Mouse (Mus musculus): ENCODE results near the gene Col6a3. TPM values are rescaled to one million over a fixed set of nuclear protein-coding genes. Genes with fewer than 3 reads are reported as not detected.

Col6a3 gene
- 2.9 and 5.5 TPM in 2 replicates for polyA plus RNA-seq (2014; fragmentation: Nextera tagmentation; extraction: Ambion mirVana)

DNA sequence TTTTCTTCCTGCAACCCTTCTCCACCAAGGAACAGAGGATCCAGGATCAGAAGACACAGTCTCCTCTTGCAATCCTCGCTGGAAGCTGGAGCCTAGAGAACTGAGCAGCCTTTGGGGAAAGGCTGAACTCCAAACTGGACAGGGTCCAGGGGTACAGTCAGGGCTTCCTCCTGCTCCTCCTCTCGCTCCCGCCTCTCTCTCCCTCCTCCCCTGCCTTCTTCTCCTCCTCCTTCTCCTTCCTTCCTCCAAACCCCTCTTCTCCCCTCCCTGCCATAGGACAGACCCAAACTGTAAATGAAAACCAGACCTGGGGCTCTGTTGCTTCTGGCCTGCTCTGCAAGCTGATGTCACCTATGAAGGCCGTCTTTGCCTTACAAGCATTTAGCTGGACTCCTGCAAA is at the start of gene Col6a3:
TSS of gene Col6a3 (minus strand) at position 136 of the 400 bp plus-strand sequence.
- Histone ChIP-seq H3K27me3 (replicated peaks; ENCODE audit: control insufficient read depth, insufficient read depth, low read length) (no peaks in the 10 kb centered on the region), H3K4me2 (ENCODE audit: low read length) (no peak within 1 kb of the TSS), H3K4me3 (ENCODE audit: low read depth, low read length) (no peak within 1 kb of the TSS), H3K9ac (ENCODE audit: low read length) (no peak within 1 kb of the TSS), H3K4me1 (ENCODE audit: control insufficient read depth, insufficient read depth, low read length) (no peaks in the 10 kb centered on the region; the same call in 1 of the 2 replicates), H3K36me3 (ENCODE audit: control insufficient read depth, insufficient read depth, low read length) (no peaks in the 10 kb centered on the region), H3K9me3 (replicated peaks; ENCODE audit: control insufficient read depth, low read length) (no peaks in the 10 kb centered on the region), H3K27ac (ENCODE audit: low read depth, low read length) (no peak within 1 kb of the TSS)
- DNase-seq (ENCODE audit: low spot score) = no peak
- no peak for ATAC-seq
- WGBS = 50% methylated on average over 4 of the region's 4 CpGs

DNA sequence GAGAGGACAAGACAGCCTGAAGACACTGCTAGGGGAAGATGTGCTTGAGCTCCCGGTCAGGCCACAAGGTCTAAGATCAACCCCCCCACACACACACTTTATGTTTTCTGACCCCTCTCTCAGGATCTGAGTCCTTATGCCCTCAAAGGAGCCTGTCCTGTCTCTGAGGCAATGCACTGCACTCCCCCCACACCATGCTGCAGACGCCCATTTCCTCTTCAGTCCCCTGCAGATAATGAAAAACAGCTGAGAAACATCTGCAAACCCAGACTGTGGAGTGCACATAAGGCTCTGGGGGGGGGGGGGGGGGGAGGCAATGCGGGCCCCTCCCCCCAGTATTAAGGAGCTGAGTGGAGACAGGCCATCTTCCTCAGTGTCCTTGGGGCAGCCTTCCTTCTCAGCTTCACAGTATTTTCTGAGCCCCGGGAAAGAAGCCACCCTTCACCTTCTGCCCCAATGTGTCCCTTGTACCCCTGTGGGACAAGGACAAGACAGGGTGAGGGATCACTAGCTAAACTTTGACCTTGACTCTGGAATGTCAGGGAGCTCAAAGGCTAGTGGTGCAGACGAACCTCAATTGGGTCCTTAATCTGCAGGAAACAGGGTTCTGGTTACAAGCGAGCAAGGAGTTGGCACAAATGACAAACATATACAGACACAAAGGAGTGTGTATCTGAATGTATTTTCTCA is 42.1 kb upstream of the Col6a3 start:
- Histone ChIP-seq H3K9ac (ENCODE audit: low read length) (no peak overlapping the region), H3K36me3 (ENCODE audit: control insufficient read depth, insufficient read depth, low read length) (no peaks in the 10 kb centered on the region), H3K27ac (ENCODE audit: low read depth, low read length) (no peak overlapping the region), H3K4me1 (ENCODE audit: control insufficient read depth, insufficient read depth, low read length) (no peaks in the 10 kb centered on the region), H3K4me3 (ENCODE audit: low read depth, low read length) (no peak overlapping the region), H3K27me3 (replicated peaks; ENCODE audit: control insufficient read depth, insufficient read depth, low read length) (no peaks in the 10 kb centered on the region), H3K4me2 (ENCODE audit: low read length) (no peak overlapping the region), H3K9me3 (replicated peaks; ENCODE audit: control insufficient read depth, low read length) (no peaks in the 10 kb centered on the region; the same call in 1 of the 2 replicates)
- 78% methylated on average over 6 of the region's 6 CpGs for WGBS
- no peak for DNase-seq (ENCODE audit: low spot score)
- ATAC-seq = no peak

DNA sequence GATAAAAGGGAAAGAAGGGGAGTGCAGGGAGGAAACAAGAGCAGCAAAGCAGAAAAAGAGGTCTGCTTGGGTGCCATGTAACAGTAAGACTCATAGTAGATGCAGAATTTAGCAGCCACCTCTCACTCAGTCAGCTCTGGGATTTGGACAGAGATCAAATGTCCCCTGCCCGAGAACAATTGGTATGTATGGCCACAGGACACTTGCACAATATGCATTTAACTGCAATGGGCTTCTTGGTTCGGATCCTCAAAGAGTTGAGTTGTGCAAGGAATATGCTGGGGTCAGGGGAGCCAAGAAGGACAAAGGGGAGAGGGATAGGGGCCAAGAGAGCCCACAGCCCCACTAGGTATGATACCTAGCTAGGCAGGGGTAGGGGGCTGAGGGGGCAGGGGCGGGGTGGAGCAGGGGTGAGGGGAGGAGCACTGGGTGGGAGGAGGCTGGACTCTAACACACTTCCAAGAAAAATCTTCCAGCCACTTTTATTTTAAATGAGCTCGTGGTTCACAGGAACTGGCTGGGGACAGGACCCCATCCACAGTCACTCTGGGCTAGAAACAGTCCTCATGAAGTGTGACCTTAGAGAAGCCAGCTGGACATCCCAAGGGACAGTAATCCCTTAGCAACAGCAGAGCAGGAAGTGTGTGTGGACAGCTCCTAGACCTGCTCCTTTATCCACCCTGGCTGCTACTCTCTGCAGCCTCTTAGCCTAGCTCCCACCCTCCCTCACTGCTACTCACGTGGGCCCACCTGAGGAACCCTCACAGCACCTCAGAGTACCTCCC is 32.9 kb upstream of the Col6a3 start:
- Histone ChIP-seq H3K9me3 (replicated peaks; ENCODE audit: control insufficient read depth, low read length) (peaks cover 3% of the 10 kb centered on the region; the same call in 1 of the 2 replicates), H3K4me3 (ENCODE audit: low read depth, low read length) (no peak overlapping the region), H3K9ac (ENCODE audit: low read length) (no peak overlapping the region), H3K27me3 (replicated peaks; ENCODE audit: control insufficient read depth, insufficient read depth, low read length) (no peaks in the 10 kb centered on the region), H3K27ac (ENCODE audit: low read depth, low read length) (no peak overlapping the region), H3K36me3 (ENCODE audit: control insufficient read depth, insufficient read depth, low read length) (no peaks in the 10 kb centered on the region), H3K4me1 (ENCODE audit: control insufficient read depth, insufficient read depth, low read length) (no peaks in the 10 kb centered on the region), H3K4me2 (ENCODE audit: low read length) (no peak overlapping the region)
- no peak for ATAC-seq
- 69% methylated on average over 5 of the region's 5 CpGs for WGBS
- DNase-seq (ENCODE audit: low spot score) = no peak

DNA sequence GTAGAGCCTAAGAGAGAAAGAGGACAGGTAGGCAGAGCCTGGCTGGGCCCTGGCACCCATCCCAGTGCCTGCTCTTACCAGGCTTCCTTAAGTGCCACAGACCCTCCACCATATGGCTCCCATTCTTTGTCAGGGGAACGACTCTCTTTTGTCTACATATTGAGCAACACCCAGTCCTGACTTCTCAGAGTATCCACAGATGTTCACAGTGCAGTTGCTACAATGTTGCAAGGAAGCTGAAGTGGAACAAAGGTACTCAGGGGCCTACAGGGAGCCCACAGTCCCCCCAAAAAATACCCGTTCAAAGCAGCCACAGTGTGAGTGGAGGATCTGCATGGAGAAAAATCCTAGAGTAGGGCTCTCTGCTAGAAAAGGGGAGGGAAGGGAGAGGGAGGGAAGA is 32.2 kb upstream of the Col6a3 start:
- DNase-seq (ENCODE audit: low spot score) = peak; percentile 13
- no peaks in the 10 kb centered on the region for H3K4me1 ChIP-seq (ENCODE audit: control insufficient read depth, insufficient read depth, low read length)
- H3K27me3 ChIP-seq (replicated peaks; ENCODE audit: control insufficient read depth, insufficient read depth, low read length) = no peaks in the 10 kb centered on the region
- no peak overlapping the region for H3K27ac ChIP-seq (ENCODE audit: low read depth, low read length)
- H3K4me2 ChIP-seq (ENCODE audit: low read length) = no peak overlapping the region
- no peak overlapping the region for H3K4me3 ChIP-seq (ENCODE audit: low read depth, low read length)
- H3K9ac ChIP-seq (ENCODE audit: low read length) = no peak overlapping the region
- no peaks in the 10 kb centered on the region for H3K36me3 ChIP-seq (ENCODE audit: control insufficient read depth, insufficient read depth, low read length)
- WGBS = 45% methylated on average over 2 of the region's 2 CpGs
- no peak for ATAC-seq
- H3K9me3 ChIP-seq (replicated peaks; ENCODE audit: control insufficient read depth, low read length) = peaks cover 3% of the 10 kb centered on the region; the same call in 1 of the 2 replicates

DNA sequence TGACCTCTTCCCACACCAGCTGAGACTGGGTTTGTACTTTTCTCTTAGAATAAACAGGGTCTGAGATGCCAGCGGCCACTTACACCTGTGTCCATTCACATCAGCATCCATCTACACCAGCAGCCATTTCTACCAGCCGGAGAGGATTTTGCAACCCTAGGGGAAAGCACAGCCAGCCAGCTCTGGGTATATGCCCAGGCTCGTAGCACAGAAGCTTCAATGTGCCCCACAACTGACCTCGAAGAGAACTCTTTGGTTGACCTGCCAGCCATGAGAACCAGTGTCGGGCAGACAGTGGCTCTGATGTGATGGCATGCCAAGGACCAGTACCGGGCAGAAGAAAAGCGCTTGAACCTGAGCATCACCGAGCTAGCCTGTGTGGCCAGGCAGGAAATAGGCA is 31.6 kb upstream of the Col6a3 start:
- peaks cover 3% of the 10 kb centered on the region; the same call in 1 of the 2 replicates for H3K9me3 ChIP-seq (replicated peaks; ENCODE audit: control insufficient read depth, low read length)
- H3K27ac ChIP-seq (ENCODE audit: low read depth, low read length) = no peak overlapping the region
- no peak overlapping the region for H3K9ac ChIP-seq (ENCODE audit: low read length)
- no peak for ATAC-seq
- H3K27me3 ChIP-seq (replicated peaks; ENCODE audit: control insufficient read depth, insufficient read depth, low read length) = no peaks in the 10 kb centered on the region
- no peaks in the 10 kb centered on the region for H3K36me3 ChIP-seq (ENCODE audit: control insufficient read depth, insufficient read depth, low read length)
- H3K4me1 ChIP-seq (ENCODE audit: control insufficient read depth, insufficient read depth, low read length) = no peaks in the 10 kb centered on the region
- no peak for DNase-seq (ENCODE audit: low spot score)
- WGBS = 91% methylated on average over 8 of the region's 8 CpGs
- H3K4me2 ChIP-seq (ENCODE audit: low read length) = no peak overlapping the region
- no peak overlapping the region for H3K4me3 ChIP-seq (ENCODE audit: low read depth, low read length)

DNA sequence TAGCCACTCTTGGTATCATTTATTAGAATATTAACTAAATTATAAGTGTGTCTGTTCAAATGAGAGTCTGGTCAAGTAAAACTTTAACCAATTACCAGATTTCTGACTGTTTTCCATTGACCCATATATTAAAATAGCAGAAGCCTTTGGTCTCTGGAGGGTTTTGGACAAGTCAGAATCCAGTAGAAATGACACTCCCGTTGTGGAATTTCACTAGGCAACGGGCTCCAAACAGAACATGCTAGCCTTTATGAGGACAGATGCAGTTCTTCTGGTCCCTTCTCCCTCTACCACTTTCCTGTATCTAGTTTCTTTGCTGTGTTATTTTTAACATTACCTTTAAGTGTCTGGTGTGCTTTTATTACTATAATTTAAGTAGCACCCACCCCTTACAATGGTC is 26.8 kb upstream of the Col6a3 start:
- H3K9ac ChIP-seq (ENCODE audit: low read length) = no peak overlapping the region
- ATAC-seq (no peak), DNase-seq (ENCODE audit: low spot score) (no peak)
- no peaks in the 10 kb centered on the region for H3K36me3 ChIP-seq (ENCODE audit: control insufficient read depth, insufficient read depth, low read length)
- peaks cover 3% of the 10 kb centered on the region; the same call in 1 of the 2 replicates for H3K9me3 ChIP-seq (replicated peaks; ENCODE audit: control insufficient read depth, low read length)
- 88% methylated on average over 2 of the region's 2 CpGs for WGBS
- no peaks in the 10 kb centered on the region for H3K4me1 ChIP-seq (ENCODE audit: control insufficient read depth, insufficient read depth, low read length)
- H3K4me3 ChIP-seq (ENCODE audit: low read depth, low read length) = no peak overlapping the region
- no peak overlapping the region for H3K27ac ChIP-seq (ENCODE audit: low read depth, low read length)
- H3K27me3 ChIP-seq (replicated peaks; ENCODE audit: control insufficient read depth, insufficient read depth, low read length) = no peaks in the 10 kb centered on the region
- no peak overlapping the region for H3K4me2 ChIP-seq (ENCODE audit: low read length)

DNA sequence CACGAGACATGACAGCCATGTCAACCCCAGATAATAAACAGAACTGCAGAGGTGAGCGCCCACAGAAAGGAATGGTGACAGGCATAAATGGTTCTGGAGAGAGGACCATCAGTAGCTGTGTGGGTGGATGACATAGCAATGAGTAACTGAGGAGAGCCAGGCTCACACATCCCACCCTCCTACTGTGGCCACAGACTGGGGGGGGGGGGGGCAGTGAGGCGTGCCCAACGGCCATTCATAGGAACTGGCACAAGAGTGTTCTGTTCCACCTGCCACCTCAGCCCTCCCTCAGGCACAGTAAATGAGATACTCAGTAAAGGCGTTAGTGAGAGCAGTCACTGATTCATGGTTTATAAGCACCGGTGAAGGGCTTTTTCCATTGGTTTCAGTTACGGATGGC is 23.0 kb upstream of the Col6a3 start:
- no peak overlapping the region for H3K4me2 ChIP-seq (ENCODE audit: low read length)
- no peaks in the 10 kb centered on the region for H3K9me3 ChIP-seq (replicated peaks; ENCODE audit: control insufficient read depth, low read length)
- H3K27ac ChIP-seq (ENCODE audit: low read depth, low read length) = no peak overlapping the region
- DNase-seq (ENCODE audit: low spot score) = no peak
- WGBS = 87% methylated on average over 7 of the region's 7 CpGs
- no peak overlapping the region for H3K9ac ChIP-seq (ENCODE audit: low read length)
- ATAC-seq = no peak
- H3K27me3 ChIP-seq (replicated peaks; ENCODE audit: control insufficient read depth, insufficient read depth, low read length) = no peaks in the 10 kb centered on the region
- no peaks in the 10 kb centered on the region for H3K36me3 ChIP-seq (ENCODE audit: control insufficient read depth, insufficient read depth, low read length)
- no peaks in the 10 kb centered on the region for H3K4me1 ChIP-seq (ENCODE audit: control insufficient read depth, insufficient read depth, low read length)
- H3K4me3 ChIP-seq (ENCODE audit: low read depth, low read length) = no peak overlapping the region

DNA sequence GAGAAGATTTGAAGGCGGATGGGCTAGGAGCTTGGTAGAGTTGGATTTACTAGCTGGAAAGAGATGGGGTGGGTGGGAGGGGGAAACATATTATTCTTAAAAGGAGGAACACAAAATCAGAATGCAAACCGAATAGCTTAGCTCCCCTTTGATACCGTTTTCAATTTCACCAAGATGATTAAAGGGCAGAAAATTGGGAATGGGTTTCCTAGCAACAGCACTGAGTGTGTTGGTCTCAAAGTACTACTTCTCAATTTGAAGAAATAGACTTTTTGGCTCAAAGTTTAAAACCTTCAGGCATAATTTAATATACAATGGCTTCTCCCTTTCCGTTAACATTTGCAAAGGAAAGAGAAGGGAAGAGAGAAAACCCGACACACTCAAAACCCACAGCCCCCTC is 12.1 kb upstream of the Col6a3 start:
- 67% methylated on average over 5 of the region's 5 CpGs for WGBS
- no peak for ATAC-seq
- no peak overlapping the region for H3K4me3 ChIP-seq (ENCODE audit: low read depth, low read length)

DNA sequence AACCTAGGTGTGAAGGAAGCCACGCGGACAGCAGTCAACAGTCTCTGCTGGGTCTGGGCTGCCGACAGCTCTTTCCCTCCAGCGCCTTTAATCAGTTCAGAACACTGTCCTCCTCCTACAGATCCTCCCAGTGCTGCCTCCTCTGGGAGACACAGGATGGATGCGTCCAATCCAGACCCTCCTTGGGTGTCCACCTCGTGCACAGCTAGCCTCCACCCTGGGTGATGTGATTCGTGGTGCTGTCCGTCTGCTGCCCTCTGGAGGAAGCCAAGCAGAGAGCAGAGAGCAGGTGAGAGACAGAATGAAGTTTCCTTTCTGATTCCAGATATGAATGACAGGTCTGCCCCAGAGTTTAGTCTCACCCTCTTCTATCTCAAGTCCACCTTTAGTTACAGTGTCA is 6.1 kb upstream of the Col6a3 start:
- Histone ChIP-seq H3K9me3 (replicated peaks; ENCODE audit: control insufficient read depth, low read length) (no peaks in the 10 kb centered on the region), H3K27me3 (replicated peaks; ENCODE audit: control insufficient read depth, insufficient read depth, low read length) (no peaks in the 10 kb centered on the region), H3K36me3 (ENCODE audit: control insufficient read depth, insufficient read depth, low read length) (no peaks in the 10 kb centered on the region), H3K4me1 (ENCODE audit: control insufficient read depth, insufficient read depth, low read length) (no peaks in the 10 kb centered on the region; the same call in 1 of the 2 replicates), H3K27ac (ENCODE audit: low read depth, low read length) (no peak overlapping the region), H3K4me3 (ENCODE audit: low read depth, low read length) (no peak overlapping the region), H3K4me2 (ENCODE audit: low read length) (no peak overlapping the region), H3K9ac (ENCODE audit: low read length) (no peak overlapping the region)
- DNase-seq (ENCODE audit: low spot score) = peak; percentile 7
- 43% methylated on average over 8 of the region's 8 CpGs for WGBS
- no peak for ATAC-seq

More for the DNA sequence above, 12.1 kb upstream of the Col6a3 start:
- DNase-seq (ENCODE audit: low spot score) = no peak
- H3K9me3 ChIP-seq (replicated peaks; ENCODE audit: control insufficient read depth, low read length) = no peaks in the 10 kb centered on the region
- H3K36me3 ChIP-seq (ENCODE audit: control insufficient read depth, insufficient read depth, low read length) = no peaks in the 10 kb centered on the region
- H3K4me1 ChIP-seq (ENCODE audit: control insufficient read depth, insufficient read depth, low read length) = no peaks in the 10 kb centered on the region
- no peak overlapping the region for H3K27ac ChIP-seq (ENCODE audit: low read depth, low read length)
- no peaks in the 10 kb centered on the region for H3K27me3 ChIP-seq (replicated peaks; ENCODE audit: control insufficient read depth, insufficient read depth, low read length)
- H3K4me2 ChIP-seq (ENCODE audit: low read length) = no peak overlapping the region
- no peak overlapping the region for H3K9ac ChIP-seq (ENCODE audit: low read length)

Data from forebrain, embryonic 14.5 days (tissue).